Mouse (Mus musculus): ENCODE data around the gene Wdr89. TPM values are rescaled to one million over a fixed set of nuclear protein-coding genes. Genes with fewer than 3 reads are reported as not detected.

The Wdr89 gene
- polyA plus RNA-seq, 1 experiment, result 9.8 TPM

GRCm38 (mm10) chr12:75654247-75654801 is 15.0 kb downstream of the Wdr89 start:
- H3K36me3 ChIP-seq (ENCODE audit: control insufficient read depth, insufficient read depth), result no peaks in the 10 kb centered on the region
- no peaks in the 10 kb centered on the region for H3K27me3 ChIP-seq (ENCODE audit: control insufficient read depth, insufficient read depth, insufficient read length)
- H3K79me2 ChIP-seq (ENCODE audit: control insufficient read depth, insufficient read depth), result no peaks in the 10 kb centered on the region
- no peak overlapping the region for H3K4me3 ChIP-seq (ENCODE audit: insufficient read depth, poor library complexity, severe bottlenecking)
- H3ac ChIP-seq (ENCODE audit: control insufficient read depth, insufficient read length, low read depth), result no peak overlapping the region
- TF ChIP-seq FOSL1 (IDR thresholded peaks at IDR 0.05; ENCODE audit: insufficient read depth, low read length, poor library complexity, severe bottlenecking) (no peak), MAX (IDR thresholded peaks at IDR 0.05) (no peak), CEBPB (IDR thresholded peaks at IDR 0.05; ENCODE audit: low read depth) (no peak)
- H3K79me3 ChIP-seq (ENCODE audit: low read depth), result no peaks in the 10 kb centered on the region

GRCm38 (mm10) chr12:75649706-75650093 is 19.6 kb downstream of the Wdr89 start:
- Histone ChIP-seq H3ac (ENCODE audit: control insufficient read depth, insufficient read length, low read depth) (no peak overlapping the region), H3K4me3 (ENCODE audit: insufficient read depth, poor library complexity, severe bottlenecking) (no peak overlapping the region), H3K27me3 (ENCODE audit: control insufficient read depth, insufficient read depth, insufficient read length) (no peaks in the 10 kb centered on the region), H3K79me3 (ENCODE audit: low read depth) (no peaks in the 10 kb centered on the region), H3K79me2 (ENCODE audit: control insufficient read depth, insufficient read depth) (no peaks in the 10 kb centered on the region), H3K36me3 (ENCODE audit: control insufficient read depth, insufficient read depth) (no peaks in the 10 kb centered on the region)
- TF ChIP-seq MYOG (IDR thresholded peaks at IDR 0.05; ENCODE audit: control insufficient read depth, extremely low read depth, insufficient read length), result no peak
- no peak for TF ChIP-seq MAX (IDR thresholded peaks at IDR 0.05)
- TF ChIP-seq USF1 (IDR thresholded peaks at IDR 0.05; ENCODE audit: low read depth), result no peak
- no peak for TF ChIP-seq CEBPB (IDR thresholded peaks at IDR 0.05; ENCODE audit: low read depth)
- no peak for TF ChIP-seq FOSL1 (IDR thresholded peaks at IDR 0.05; ENCODE audit: insufficient read depth, low read length, poor library complexity, severe bottlenecking)
- no peak for TF ChIP-seq CTCF (IDR thresholded peaks at IDR 0.05; ENCODE audit: control insufficient read depth, insufficient read depth, insufficient read length)
- no peak for TF ChIP-seq MYOD1 (IDR thresholded peaks at IDR 0.05; ENCODE audit: control insufficient read depth, insufficient read length, low read depth)

GRCm38 (mm10) chr12:75649058-75649705 is 20.2 kb downstream of the Wdr89 start:
- TF ChIP-seq MYOG (IDR thresholded peaks at IDR 0.05; ENCODE audit: control insufficient read depth, extremely low read depth, insufficient read length), result no peak
- no peak for TF ChIP-seq MAX (IDR thresholded peaks at IDR 0.05)
- TF ChIP-seq MYOD1 (IDR thresholded peaks at IDR 0.05; ENCODE audit: control insufficient read depth, insufficient read length, low read depth), result no peak
- TF ChIP-seq USF1 (IDR thresholded peaks at IDR 0.05; ENCODE audit: low read depth), result no peak
- no peak for TF ChIP-seq FOSL1 (IDR thresholded peaks at IDR 0.05; ENCODE audit: insufficient read depth, low read length, poor library complexity, severe bottlenecking)
- TF ChIP-seq CTCF (IDR thresholded peaks at IDR 0.05; ENCODE audit: control insufficient read depth, insufficient read depth, insufficient read length), result no peak
- TF ChIP-seq CEBPB (IDR thresholded peaks at IDR 0.05; ENCODE audit: low read depth), result no peak
- Histone ChIP-seq H3K27me3 (ENCODE audit: control insufficient read depth, insufficient read depth, insufficient read length) (no peaks in the 10 kb centered on the region), H3K36me3 (ENCODE audit: control insufficient read depth, insufficient read depth) (no peaks in the 10 kb centered on the region), H3ac (ENCODE audit: control insufficient read depth, insufficient read length, low read depth) (no peak overlapping the region), H3K79me2 (ENCODE audit: control insufficient read depth, insufficient read depth) (no peaks in the 10 kb centered on the region), H3K4me3 (ENCODE audit: insufficient read depth, poor library complexity, severe bottlenecking) (no peak overlapping the region), H3K79me3 (ENCODE audit: low read depth) (no peaks in the 10 kb centered on the region)

GRCm38 (mm10) chr12:75648281-75648680 is 21.1 kb downstream of the Wdr89 start:
- H3K27me3 ChIP-seq (ENCODE audit: control insufficient read depth, insufficient read depth, insufficient read length), result no peaks in the 10 kb centered on the region
- TF ChIP-seq MYOD1 (IDR thresholded peaks at IDR 0.05; ENCODE audit: control insufficient read depth, insufficient read length, low read depth), result no peak
- no peak for TF ChIP-seq CTCF (IDR thresholded peaks at IDR 0.05; ENCODE audit: control insufficient read depth, insufficient read depth, insufficient read length)
- no peak for TF ChIP-seq USF1 (IDR thresholded peaks at IDR 0.05; ENCODE audit: low read depth)
- no peak for TF ChIP-seq MAX (IDR thresholded peaks at IDR 0.05)
- no peak for TF ChIP-seq FOSL1 (IDR thresholded peaks at IDR 0.05; ENCODE audit: insufficient read depth, low read length, poor library complexity, severe bottlenecking)
- no peaks in the 10 kb centered on the region for H3K79me3 ChIP-seq (ENCODE audit: low read depth)
- no peak overlapping the region for H3ac ChIP-seq (ENCODE audit: control insufficient read depth, insufficient read length, low read depth)
- no peak overlapping the region for H3K4me3 ChIP-seq (ENCODE audit: insufficient read depth, poor library complexity, severe bottlenecking)
- H3K36me3 ChIP-seq (ENCODE audit: control insufficient read depth, insufficient read depth), result no peaks in the 10 kb centered on the region
- H3K79me2 ChIP-seq (ENCODE audit: control insufficient read depth, insufficient read depth), result no peaks in the 10 kb centered on the region

GRCm38 (mm10) chr12:75647663-75648062 is 21.7 kb downstream of the Wdr89 start:
- TF ChIP-seq MYOD1 (IDR thresholded peaks at IDR 0.05; ENCODE audit: control insufficient read depth, insufficient read length, low read depth), result no peak
- TF ChIP-seq MAX (IDR thresholded peaks at IDR 0.05), result no peak
- no peak for TF ChIP-seq CEBPB (IDR thresholded peaks at IDR 0.05; ENCODE audit: low read depth)
- TF ChIP-seq FOSL1 (IDR thresholded peaks at IDR 0.05; ENCODE audit: insufficient read depth, low read length, poor library complexity, severe bottlenecking), result no peak
- no peak for TF ChIP-seq USF1 (IDR thresholded peaks at IDR 0.05; ENCODE audit: low read depth)
- TF ChIP-seq MYOG (IDR thresholded peaks at IDR 0.05; ENCODE audit: control insufficient read depth, extremely low read depth, insufficient read length), result no peak
- no peak for TF ChIP-seq CTCF (IDR thresholded peaks at IDR 0.05; ENCODE audit: control insufficient read depth, insufficient read depth, insufficient read length)
- no peaks in the 10 kb centered on the region for H3K27me3 ChIP-seq (ENCODE audit: control insufficient read depth, insufficient read depth, insufficient read length)
- no peaks in the 10 kb centered on the region for H3K36me3 ChIP-seq (ENCODE audit: control insufficient read depth, insufficient read depth)
- H3K79me3 ChIP-seq (ENCODE audit: low read depth), result no peaks in the 10 kb centered on the region
- H3ac ChIP-seq (ENCODE audit: control insufficient read depth, insufficient read length, low read depth), result no peak overlapping the region
- H3K4me3 ChIP-seq (ENCODE audit: insufficient read depth, poor library complexity, severe bottlenecking), result no peak overlapping the region
- H3K79me2 ChIP-seq (ENCODE audit: control insufficient read depth, insufficient read depth), result no peaks in the 10 kb centered on the region

- TF ChIP-seq MYOD1 (IDR thresholded peaks at IDR 0.05; ENCODE audit: control insufficient read depth, insufficient read length, low read depth), result no peak
- no peak for TF ChIP-seq CEBPB (IDR thresholded peaks at IDR 0.05; ENCODE audit: low read depth)
- no peak for TF ChIP-seq USF1 (IDR thresholded peaks at IDR 0.05; ENCODE audit: low read depth)
- no peak for TF ChIP-seq CTCF (IDR thresholded peaks at IDR 0.05; ENCODE audit: control insufficient read depth, insufficient read depth, insufficient read length)
- TF ChIP-seq MYOG (IDR thresholded peaks at IDR 0.05; ENCODE audit: control insufficient read depth, extremely low read depth, insufficient read length), result no peak
- no peak for TF ChIP-seq MAX (IDR thresholded peaks at IDR 0.05)
- no peak for TF ChIP-seq FOSL1 (IDR thresholded peaks at IDR 0.05; ENCODE audit: insufficient read depth, low read length, poor library complexity, severe bottlenecking)
- no peak overlapping the region for H3ac ChIP-seq (ENCODE audit: control insufficient read depth, insufficient read length, low read depth)
Observed at GRCm38 (mm10) chr12:75645780-75646179, 23.6 kb downstream of the Wdr89 start.

More at GRCm38 (mm10) chr12:75645780-75646179, 23.6 kb downstream of the Wdr89 start:
- Histone ChIP-seq H3K36me3 (ENCODE audit: control insufficient read depth, insufficient read depth) (no peaks in the 10 kb centered on the region), H3K79me3 (ENCODE audit: low read depth) (no peaks in the 10 kb centered on the region), H3K79me2 (ENCODE audit: control insufficient read depth, insufficient read depth) (no peaks in the 10 kb centered on the region), H3K4me3 (ENCODE audit: insufficient read depth, poor library complexity, severe bottlenecking) (no peak overlapping the region), H3K27me3 (ENCODE audit: control insufficient read depth, insufficient read depth, insufficient read length) (no peaks in the 10 kb centered on the region)
